Mouse (Mus musculus) retina, embryonic 14.5 days (tissue): ENCODE results near the gene Timm8b.
A peak's percentile ranks its signal among the peaks of the same experiment; 100 is the strongest.

Source experiments
- DNase-seq: peaks from one replicate; pipeline ENCODE4 v3.0.0-alpha.2; 2015; ENCODE audit warnings: low spot score

Gene Timm8b

DNA sequence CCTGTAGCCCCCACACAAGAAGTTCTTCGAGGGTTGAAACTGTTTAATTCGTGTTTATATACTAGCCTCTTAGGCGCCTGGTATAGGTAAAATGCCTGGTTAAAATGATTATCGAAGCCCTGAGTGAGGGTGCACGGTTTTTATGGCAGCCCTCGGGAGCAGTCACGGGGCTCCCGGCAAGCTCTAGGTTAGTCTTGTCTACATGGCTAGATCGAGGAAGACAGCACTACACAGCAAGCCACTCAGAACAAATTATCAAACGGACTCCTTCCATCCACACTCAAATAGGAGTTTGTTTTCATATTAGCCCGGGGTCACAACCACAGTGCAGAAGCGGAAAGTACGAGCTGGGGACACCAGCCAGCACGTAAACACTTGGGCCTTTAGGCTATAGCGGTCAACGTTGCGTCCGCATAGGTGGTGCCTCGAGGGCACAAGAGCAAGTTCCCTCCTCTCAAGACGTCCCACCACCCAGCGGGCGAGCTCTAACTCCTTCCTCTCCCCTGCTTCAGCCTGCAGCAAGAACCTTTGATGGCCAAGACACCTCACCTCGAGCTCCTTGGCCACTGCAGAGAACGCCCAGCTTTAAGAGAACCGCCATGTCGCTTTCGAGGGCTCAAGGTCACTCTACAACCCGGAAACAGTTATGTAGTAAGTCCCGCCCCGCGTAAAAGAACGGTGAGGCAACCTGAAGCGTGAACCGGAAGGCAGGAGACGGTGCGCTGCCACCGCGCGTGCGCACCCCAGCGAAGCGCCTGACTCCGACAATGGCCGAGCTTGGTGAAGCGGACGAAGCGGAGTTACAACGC is at the start of gene Timm8b, which contains the start of gene Sdhd:
TSS of gene Timm8b (plus strand) at position 722 of the 809 bp plus-strand sequence.
TSS of gene Sdhd (minus strand) at position 624 of the 809 bp plus-strand sequence.
- peak; percentile 97 for DNase-seq

DNA sequence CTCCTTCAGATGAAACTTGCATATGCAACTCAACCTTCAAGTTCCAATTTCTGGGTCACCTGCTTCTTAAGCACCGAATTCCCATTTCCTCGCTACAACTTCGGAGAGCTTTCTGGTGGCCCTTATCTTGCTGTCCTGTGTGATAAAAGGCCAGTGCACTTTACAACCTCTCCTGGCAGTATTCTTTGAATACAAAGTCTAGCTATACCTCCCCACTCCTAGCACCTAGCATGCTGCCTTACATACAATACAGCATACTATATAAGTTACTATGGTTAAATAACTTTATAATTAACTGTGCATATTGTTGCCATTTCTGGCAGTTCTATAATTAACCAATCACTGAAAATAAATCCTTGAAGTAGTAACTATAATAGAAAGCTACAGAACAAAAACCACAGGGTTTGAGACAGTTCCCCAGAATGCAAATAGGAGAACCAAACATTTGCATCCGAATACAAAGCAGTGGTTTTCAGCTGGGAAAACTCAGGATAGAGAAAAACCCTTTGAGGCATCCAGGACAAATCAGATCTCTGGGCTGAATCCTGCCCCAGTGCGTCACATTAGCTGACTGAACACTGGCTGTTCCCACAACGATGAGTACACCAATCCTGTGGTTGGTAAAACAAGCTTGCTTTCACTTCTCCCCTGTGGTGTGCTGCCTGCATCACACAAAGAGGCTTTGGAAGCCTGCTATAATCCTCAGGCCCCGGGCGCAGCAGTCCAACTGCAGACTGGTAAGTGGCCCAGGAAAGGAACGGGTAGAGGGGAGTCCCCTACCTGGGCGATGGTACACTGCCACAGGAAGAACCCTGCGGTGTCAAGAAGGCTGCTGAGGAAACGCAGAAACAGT is 49.2 kb upstream of the Timm8b start, which contains the start of gene Il18:
TSS of gene Il18 (plus strand) at position 587 of the 853 bp plus-strand sequence.
- DNase-seq, result peak; percentile 65

DNA sequence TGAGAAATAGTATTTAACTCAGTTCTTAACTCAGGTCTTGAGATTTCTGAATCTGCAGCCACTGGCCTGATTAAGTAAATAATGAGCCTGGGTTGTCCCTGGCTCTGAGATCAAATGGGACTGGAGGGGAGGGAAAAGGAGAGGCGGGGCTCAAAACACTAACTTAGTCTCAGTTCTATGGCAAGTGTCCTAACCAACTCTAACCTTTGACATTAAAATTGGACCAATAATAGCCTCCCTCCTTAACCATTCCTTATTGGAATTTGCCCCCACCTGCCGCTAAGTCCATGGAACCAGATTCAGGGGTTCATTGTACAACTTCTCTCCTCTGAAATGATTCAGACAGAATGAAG is 48.6 kb upstream of the Timm8b start, which contains the start of gene Bco2:
TSS of gene Bco2 (minus strand) at position 88 of the 353 bp plus-strand sequence.
- no peak for DNase-seq

DNA sequence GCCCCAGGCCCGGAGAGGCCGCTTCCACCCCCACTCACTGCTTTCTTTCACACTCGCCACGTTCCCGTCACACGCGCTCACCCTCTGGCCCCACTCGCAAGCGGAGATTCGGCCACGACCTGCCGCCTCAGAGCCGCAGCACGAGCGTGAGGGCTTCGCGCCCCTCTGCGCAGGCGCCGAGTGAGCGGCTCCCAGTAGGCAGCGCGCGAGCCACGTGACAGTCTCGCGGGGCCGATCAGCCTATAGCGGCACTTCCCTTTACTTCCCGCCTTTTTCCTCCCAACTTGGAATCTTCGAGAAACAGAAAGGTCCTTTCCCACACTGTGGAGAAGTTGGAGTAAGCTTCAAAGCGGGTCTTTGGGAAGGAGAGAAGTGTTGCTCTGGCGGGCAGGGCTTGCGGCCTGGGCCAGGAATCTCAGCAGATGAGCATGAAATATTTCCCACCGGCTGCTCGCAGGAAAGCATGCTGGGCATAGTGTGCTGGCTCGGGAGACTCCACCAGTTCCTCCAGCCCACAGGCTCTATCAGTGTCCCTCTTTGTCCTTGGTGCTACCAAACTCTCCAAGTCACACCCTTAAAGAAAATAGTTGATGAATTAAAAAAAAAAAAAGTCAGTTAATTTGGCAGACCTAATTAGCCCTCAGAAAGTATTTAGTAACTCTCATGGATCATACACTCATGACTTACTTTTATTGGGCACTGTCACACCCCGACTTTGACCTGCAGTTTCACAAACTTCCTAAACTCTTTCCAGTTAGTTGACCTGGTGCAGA is 42.4 kb upstream of the Timm8b start, which contains the start of gene Tex12:
TSS of gene Tex12 (minus strand) at position 181 of the 773 bp plus-strand sequence.
- no peak for DNase-seq

DNA sequence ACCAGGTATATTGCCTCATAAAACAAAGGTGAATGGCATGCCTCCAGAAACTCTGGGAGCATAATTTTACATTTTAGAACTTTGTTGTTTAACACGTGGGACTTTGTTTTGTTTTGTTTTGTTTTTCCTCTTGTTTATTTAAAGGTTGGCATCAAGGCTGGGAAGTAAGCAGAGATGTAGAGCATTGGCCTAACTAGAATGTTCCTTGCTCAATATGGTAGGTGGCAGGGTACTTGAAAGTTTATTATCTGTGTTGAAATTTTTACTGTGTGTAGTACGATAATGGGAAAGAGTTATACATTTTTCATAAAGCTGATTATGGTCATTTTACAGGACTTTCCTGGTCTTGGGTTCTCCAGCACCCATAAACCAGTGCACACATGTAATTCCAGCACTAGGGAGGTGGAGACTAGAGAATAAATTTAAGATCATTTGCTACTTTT is 41.8 kb upstream of the Timm8b start:
- no peak for DNase-seq

DNA sequence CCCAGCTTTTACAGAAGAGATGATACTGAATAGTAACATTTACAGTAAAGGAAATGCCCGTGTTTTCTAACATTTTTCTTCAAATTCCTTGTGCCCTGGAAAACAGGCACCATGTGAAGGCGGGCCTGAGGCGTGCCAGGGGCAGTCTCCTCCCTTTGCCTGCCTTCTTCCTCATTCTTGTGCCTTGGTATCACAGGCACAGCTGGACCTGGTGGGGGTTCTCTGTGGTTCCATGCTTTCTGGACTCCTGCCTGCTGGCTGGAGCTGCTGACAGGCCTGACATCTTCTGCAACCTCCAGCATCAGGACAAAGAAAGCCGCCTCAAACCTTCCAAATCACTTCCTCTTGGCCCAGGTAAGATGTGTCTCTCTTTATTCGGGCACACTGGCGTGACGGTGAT is 38.5 kb upstream of the Timm8b start:
- no peak for DNase-seq

DNA sequence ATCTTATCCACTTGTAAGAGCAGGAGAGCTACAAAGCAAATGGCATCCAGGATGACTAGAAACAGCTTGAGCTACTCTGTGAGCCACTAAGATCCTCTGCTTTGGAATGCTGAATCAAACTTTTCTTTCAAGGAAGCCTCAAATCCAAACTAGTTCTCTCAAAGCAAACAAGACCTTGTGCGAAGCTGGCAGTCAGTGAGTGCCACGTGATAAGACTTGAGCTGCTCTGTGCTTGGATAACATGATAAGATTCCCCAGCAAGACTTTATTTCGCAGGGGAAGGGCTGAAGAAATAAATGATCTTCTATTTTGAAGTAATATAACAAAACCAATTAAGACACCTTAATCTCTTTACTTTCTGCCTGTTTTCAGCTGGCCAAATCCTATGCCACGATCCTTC is 37.8 kb upstream of the Timm8b start:
- no peak for DNase-seq

DNA sequence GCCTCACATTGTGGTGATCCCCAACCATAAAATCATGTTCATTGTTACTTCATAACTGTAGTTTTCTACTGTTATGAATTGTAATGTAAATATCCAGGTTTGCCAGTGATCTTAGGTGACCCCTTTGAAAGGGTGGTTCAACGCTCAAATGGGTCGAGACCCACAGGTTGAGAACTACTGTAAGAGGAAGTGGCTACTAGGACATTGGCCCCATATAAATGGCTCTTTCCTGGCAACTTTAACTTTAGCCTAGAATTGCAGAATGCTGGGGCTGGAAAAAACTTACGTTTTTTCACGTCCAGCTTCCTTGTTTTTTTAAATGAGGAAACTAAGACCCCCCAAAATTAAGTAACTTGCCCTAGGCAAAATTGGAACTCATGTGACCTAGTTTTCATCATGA is 36.3 kb upstream of the Timm8b start:
- DNase-seq, result no peak

DNA sequence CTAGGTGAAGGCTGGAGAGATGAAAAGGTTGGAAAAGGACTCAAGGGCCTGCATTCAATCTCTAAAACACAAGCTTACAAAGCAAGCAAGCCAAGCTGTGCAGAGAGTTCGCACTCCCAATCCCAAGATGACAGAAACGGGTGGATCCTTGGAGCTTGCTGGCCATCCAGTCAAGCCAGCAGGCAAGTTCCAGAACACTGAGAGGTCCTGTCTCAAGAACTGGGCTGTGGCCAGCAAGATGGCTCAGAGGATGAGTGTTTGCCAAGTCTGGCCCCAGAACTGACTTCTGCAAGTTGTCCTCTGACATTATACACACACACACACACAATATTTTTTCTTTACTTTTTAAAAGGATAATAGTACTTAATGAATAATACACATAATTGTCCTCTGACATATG is 35.8 kb upstream of the Timm8b start:
- DNase-seq, result no peak

DNA sequence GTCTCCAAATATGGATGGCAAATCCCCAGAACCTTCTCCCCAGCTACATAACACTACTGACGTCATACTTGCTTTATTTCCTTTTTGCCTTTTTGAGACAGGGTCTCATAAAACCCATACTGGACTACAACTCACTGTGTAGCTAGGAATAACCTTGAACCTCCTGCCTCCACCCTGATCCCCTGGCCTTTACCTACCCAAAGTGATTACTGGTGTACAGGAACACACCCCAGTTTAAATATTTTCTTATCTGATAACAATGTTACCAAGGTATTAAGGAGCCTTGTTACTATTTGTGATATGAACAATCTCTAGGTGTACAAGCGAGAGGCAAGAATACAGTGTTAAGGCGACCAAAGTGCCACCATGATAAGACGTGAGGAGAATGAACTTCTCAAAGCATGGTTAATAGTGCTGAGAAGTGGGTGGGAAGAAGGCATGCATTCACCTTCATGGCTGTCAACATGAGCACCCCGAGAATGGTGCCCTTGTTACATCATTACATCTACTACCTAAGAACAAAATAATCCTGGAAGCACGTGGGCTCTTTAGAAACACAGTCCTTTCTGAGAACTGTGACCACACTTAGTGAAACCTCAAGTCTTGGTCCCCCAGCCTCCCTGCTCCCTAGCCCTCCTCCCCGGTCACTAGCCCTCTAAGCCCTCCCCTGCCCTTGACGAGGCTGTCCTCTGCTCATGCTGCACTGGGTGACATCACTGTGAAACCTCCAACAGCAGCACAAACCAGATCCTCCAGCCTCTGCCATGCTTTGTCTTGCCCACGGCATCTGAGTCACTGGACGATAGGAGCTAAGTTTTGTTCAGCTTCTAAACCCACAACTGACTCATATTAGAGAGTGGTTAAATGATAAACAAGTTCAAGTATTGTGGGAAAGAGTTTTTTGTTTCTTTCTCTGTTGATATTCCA is 33.8 kb upstream of the Timm8b start:
- no peak for DNase-seq

DNA sequence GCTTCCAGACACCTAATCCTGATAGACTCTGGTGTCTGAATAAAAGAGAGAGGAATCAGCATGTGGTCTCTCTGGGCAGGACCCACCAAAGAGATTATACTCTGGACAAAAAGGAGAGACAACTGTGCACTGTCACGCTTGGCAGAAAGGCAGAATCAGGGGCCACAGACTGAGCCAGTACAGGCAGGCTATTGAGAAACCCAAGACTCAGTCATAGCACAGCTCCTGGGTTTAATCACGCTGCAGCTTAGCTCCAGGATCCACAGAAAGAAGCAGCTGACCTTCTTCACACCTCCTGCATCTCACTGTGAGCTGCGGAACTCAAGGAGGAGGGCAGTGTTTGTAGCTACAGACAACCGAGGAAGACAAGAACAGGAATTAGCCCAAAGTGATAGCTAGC is 23.3 kb upstream of the Timm8b start:
- no peak for DNase-seq

DNA sequence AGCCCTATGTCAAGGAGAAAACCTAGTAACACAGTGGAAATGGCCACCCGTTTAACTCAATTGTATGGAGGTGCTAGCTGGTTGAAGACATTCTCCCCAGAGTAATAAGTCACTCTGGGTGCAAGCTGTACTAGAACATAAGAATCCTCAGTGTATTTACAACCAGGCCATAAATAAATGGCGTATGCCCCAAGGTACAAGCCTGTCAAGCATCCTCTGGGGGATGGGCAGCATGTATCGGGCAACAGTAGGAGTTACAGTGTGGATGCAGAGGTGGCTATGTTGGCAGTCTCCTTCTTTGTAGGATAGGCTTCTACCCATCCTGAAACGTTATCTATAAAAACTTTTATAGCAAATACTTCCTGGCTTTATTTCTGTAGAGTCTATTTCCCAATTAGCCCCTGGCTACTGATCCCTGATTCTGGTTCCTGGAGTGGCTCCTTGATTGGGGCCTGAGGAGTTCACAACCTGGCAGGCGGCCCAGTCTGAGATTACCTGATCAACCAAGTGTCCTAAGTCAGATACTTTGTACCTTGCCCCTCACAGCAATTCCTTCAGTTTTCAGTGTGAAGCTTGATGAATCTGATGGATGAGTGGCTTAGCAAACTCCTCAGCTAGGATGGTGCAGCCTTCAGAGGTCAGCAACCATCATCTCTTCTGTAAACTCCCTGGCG is 18.4 kb upstream of the Timm8b start:
- DNase-seq, result no peak

DNA sequence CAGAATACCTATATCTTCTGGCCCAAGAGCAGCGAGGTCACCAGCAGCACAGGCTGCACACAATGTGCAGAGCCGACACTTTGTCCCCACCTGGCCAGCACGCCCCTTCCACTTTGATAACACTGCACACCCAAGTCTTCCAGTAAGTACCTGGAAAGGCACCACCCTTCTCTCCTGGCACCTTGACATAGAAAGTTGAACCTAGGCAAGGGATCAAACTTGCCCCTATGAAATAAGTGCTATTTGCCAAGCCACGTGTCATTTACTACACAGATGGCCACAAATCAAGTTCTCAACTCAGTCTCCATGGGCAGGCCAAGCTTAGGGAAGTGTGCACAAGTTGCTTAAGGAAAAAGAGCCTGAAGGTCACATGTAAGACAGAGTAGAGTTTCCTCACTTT is 16.8 kb upstream of the Timm8b start:
- no peak for DNase-seq

DNA sequence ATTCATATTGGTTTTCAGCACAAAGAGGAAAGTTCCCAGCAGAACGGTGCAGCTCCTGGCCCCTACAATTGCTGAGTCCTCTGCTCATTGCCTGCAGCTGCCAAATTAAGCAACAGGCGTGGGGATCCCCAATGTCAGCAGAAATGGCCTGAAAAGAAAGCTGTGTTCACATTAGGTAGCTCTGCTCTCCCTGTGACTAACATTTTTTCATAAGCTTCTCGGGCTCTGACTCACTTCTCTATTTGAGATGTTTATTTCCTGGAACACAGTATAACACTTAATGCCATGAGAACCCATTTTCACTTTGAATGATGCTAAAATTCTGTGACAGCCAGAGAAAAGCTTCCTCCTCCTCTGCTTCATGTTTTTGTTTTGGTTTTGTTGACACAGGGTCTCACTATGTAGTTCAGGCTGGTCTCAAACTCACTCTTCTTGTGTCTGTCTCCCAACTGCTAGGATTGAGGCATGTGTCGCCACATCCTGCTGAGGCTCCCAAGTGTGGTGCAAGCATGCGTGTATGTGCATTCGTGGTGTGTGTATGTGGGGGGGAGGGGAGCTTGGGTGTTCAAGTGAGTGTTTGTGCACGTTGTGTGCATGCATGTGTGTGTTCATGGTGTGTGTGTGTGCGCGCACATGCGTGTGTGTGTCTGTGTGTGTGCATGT is 12.7 kb upstream of the Timm8b start:
- no peak for DNase-seq

DNA sequence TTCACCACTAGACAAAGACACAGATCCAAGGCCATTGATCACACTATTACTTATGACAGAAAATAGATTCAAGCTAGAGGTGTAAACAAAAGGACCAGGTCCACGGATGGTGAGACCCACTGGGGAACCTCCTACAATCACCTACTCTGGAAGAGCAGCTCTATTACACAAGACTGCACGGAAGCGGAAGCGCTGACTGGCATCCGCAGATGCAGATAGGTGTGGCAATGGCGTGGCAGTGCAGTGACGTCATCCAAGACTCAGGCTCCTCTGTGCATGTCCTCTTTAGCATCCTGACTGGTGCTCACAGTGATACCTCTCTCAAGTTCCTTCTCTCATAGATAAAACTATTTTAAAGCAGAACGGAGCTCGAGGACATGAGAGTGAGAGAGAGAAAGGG is 10.8 kb upstream of the Timm8b start:
- DNase-seq, result no peak

DNA sequence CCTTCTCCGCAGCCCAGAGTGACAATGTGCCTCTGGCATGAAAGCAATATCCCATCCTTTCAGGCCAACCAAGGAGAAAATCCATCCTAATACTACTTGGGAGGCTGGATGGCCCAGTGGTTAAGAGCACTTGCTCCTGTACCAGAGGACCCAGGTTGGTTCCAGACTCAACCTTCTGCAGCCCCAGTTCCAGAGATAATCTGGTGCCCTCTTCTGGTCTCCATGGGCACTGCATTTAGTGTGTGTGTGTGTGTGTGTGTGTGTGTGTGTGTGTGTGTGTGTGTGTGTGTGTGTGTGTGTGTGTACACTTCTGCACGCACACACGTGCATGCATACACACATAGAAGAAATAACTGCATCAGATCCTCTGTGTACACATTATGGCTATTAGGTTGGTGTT is 10.2 kb upstream of the Timm8b start:
- peak; percentile 55 for DNase-seq

DNA sequence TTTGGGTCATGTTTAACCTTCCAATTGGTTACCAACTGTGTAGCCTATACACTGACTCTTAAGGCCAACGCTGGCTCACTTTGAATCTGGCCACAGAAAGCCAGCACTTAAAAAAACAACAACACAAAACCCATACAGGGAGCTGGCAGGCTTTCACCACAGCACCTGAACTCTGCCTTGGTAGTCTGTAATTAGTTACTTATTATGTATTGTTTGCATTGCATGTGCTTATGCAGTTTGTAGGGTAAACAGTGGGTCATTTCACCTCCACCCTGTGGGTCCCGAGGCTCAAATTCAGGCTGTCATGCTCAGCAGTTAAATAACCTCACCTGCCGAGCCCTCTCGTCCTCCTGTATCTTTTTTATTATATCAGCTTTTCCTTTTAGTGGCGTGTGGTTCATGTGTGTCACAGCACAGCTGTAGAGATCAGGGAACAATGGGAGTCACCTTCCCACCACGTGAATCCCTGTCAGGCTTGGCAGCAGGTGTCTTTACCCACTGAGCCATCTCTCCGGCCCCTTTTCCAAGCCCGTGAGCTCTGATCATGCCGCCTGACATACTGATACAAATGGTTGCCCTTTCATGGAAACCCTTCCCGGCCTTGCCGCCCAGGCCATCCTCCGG is 8.8 kb upstream of the Timm8b start:
- DNase-seq, result no peak

DNA sequence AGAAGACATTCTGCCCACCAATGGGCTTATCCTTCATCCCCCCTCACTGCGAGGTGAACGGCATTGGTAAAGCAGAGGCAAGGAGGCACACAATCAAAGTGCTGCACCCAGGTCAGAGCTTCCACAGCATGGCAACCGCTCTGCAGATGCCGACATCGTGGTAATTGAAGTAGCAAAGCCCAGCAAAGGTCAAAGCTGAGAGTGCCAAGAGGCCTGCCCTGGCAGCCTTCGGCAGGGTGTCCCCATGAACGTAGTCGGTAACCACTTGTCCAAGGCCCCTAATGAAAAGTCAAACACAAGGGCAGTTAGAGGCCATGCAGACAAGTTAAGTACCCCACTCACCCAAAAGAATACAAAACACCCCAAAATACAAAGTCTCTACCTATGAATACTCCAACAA is 6.7 kb upstream of the Timm8b start:
- no peak for DNase-seq

DNA sequence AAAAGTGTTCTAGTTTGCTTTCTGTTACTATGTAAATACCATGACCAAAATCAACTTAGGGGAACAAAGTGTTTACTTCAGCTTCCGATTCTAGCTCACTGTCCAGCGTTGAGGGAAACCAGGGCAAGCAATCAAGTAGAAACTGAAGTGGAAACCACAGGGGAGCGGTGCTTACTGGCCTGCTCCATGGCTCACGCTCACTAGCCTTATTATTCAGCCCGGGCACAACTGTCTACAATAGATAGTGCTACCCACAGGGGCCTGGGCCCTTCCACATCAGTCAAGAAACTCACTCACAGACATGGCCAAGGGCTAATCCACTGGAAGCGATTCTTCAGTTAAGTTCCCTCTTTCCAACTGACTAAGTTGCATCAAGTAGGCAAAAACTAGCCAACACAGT is 2.2 kb upstream of the Timm8b start:
- peak; percentile 13 for DNase-seq
